Mouse (Mus musculus) gonadal fat pad, adult 2 months (tissue): ENCODE measurements around the gene Iars2. TPM values are rescaled to one million over a fixed set of nuclear protein-coding genes. Genes with fewer than 3 reads are reported as not detected.

ENCODE experiments used
- DNase-seq: peaks from one replicate; pipeline ENCODE4 v3.0.0-alpha.2; 2012; ENCODE audit warnings: low read depth
- polyA plus RNA-seq: library from polyadenylated mRNA; depleted of rRNA; stranded (reverse); fragments of >200 nt; gene quantifications from 2 replicates; pipeline ENCODE4 v1.2.3, GENCODE M21; 2012

Iars2 gene
- polyA plus RNA-seq, 1 experiment, result 31.5 TPM

DNA sequence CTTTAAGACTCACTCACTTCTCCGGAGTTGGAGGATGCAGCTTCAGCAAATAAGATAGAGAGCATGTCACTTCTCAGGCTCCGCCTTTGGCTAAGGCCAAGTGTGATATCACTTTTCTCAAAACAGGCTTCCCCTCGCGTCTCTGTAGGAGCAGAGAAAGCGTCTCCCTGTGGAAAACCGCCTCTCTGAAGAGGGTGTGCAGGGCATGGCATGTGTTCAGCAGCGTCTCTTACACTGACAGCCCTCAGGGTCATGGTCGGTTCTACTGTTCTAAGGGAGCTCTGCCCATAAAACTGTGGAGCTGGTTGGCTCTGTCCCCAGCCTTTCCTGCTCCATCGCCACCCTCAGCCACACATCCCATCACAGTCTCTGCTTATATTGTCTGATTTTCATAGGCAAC lies 49.9 kb downstream of the Iars2 start:
- no peak for DNase-seq

- no peak for DNase-seq
Measured at GRCm38 (mm10) chr1:185277022-185277421, 52.2 kb downstream of the Iars2 start.

DNA sequence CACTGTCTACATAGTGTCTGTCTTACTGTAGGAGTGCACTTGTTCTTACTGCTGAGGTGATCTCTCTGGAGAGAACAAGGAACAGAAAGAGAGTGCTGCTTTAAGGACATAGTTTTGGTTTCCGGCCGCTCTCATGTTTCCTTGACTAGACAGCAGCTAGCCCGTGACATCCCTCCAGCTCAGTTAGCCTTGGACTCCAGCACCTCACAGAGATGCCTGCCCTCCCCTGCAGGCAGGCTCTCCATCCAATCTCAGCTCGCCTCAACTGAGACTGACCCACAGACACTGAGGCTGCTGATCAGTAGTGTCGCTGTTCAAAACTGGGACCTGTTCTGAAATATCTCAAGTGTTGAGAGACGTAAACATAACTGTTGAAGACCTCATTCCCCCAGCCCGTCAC lies 53.2 kb downstream of the Iars2 start:
- DNase-seq, result no peak

DNA sequence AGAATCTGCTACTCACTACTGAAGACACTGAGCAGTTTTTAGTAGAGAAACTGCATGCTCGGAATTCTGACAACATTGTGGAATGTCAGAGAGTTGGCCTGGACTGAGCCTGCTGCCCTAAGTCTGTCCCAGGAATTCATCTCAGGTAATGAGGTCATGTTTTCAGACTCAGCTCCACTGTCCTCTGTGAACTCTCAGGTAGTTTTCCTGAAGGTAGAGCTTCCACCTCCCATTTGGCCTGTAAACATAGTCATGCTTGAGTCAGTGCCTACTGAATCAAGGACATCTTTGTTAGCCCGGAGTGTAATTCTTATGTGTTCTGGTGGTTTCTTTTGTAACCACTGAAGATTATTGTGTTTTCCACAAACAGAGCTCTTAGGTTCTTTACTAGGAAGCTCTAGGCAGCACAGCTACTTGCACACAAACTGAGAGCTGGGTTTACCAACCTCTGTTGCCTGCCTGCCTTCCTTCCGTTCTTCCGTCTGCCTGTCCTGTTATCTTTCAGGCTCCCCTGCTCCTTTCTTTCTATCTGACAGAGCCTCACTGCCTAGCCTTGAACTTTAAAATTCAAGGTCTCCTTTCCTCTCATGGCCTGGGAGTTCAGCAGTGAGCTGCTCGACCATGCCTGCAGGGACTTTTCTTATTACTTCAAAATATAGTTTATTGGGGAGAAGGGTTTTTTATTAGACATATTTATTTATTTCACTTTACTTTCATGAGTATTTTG lies 54.2 kb downstream of the Iars2 start:
- no peak for DNase-seq

DNA sequence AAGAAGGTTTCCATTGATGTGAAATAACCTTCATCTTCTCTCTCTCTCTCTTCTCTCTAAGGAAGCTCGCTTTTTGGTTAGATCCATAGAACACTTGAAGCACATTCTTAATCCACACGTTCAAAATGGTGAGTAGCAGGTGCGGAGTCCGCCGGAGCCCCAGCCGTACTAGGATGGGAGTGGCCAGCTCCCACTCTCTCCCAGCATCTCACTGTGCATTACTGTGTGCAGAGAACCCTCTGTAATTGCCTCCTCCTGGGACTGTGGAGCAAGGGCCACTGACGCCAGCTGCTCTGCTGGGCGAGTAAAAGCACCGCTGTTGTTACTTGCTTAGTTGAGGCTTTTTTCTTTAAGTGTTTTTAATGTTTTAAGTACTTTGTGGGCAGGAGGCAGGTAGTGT lies 57.8 kb downstream of the Iars2 start:
- no peak for DNase-seq

DNA sequence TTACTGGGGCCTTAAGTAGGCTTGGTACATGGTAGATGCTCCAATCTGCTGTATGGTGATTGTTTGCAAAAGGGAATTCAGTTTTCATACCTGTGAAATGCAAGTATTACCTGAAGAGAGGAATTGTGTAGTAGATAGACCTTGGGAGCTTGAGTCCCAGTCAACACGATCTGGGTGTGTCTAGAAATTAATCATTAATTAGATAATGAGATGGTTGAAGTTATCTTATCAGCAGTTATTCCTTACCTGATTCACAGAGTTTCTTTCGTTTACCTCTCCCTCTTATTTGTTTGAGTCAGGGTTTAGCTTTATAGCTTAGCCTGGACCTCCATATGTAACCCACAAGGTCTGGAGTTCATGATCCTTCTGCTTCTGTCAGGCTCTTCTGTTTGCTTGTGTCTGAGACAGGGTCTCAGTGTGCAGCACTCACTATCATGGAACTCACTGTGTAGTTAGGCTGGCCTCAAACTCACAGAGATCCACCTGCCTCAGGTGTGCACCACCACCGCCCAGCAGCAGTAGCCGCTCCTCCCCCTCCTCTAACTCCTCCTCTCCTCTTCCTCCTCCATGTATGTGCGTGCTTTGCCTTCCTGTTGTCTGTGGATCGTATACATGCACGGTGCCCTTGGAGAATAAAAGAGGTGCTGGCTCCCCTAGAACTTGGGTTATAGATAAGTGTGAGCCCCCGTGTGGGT lies 58.6 kb downstream of the Iars2 start:
- no peak for DNase-seq

- DNase-seq, result no peak
Measured at GRCm38 (mm10) chr1:185268675-185269074, 60.5 kb downstream of the Iars2 start.

DNA sequence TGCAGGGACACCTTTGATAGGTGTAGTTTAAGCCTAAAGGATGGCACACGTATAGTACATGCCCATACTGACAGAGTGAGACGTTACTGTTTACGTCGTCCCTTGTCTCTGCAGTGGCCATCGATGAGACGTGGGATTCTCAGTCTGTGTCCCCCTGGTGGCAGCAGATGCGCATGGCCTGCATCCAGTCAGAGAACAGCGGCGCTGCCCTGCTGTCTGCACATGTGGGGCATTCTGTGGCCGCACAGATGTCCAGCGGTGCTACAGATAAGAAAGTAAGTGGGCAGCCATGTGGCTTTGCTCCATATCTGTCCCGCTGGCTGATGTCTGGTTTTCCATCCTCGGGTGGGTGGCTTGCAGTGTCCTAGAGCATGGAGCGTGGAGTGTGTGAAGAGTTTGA lies 66.6 kb downstream of the Iars2 start:
- no peak for DNase-seq

DNA sequence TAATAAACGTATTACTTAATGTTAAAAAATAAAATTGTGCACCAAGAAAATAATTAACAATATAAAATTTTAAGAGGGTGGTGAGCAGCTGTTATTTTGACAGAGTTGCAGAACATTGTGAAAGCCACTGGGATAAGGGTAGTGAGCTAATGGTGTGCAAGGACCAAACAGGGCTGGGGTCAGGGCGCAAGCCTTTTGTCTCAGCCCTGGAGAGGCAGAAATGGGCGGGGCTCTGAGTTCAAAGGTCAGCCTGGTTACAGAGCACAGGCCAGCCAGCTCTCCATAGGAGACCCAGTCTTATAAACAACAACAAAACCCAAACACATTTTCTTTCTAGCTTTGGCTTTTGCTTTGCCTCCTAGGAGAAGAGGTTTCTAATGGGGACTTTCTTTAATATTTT lies 72.4 kb downstream of the Iars2 start:
- DNase-seq, result no peak

- no peak for DNase-seq
Measured at GRCm38 (mm10) chr1:185255336-185255735, 73.9 kb downstream of the Iars2 start.

DNA sequence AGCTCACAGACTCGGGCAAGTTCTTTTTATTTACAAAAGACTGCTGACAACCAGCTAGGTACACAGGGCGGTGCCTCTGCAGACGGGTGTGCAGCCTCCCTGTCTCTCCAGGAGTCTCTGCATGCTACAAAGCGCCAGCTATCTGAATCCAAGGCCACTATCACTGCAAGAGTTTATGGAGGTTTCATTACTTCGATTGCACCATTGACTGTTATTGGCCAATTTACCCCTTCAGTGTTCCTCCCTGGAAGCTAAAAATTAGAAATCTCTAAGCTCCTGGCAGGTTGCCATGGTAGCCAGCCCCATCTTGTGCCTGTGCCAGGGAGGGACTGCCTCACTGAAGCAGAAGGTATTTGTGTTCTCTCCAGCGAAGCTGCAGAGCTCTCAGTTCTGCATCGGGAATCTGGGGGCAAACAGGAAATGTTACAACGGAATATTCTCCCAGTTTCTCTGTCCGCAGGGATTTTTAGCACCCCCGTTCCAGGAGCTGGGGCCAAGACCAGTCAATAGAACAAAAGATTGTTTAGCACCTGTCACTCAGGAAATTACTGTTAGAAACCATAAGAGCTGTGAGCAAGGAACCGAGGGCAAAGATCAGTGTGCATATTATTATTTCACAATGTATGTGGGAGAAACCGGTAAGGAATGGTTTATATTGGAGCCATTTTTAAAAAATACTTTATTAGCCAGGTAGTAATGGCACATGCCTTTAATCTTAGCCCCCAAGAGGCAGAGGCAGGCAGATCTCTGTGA lies 75.9 kb downstream of the Iars2 start:
- peak; percentile 61 for DNase-seq

DNA sequence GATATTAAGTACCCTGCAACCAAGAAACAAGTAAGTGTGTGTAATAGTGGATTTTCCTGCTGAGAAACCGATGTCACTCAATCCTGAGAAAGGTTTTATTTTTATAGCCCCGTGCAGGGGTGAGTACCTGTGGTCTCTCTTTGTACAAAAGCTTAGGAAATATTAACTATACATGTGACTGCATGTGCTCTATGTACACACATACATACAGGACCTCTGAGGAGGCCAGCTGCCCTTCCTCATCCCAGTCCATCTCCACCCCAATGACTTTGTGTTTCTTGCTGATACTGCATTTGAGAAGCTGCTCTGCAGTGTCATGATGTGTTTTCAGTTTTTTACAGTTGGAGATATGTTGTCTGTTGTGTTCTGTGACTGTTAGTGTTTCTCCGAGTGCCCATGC lies 76.8 kb downstream of the Iars2 start:
- no peak for DNase-seq

- no peak for DNase-seq
Measured at GRCm38 (mm10) chr1:185248728-185249127, 80.5 kb downstream of the Iars2 start.

DNA sequence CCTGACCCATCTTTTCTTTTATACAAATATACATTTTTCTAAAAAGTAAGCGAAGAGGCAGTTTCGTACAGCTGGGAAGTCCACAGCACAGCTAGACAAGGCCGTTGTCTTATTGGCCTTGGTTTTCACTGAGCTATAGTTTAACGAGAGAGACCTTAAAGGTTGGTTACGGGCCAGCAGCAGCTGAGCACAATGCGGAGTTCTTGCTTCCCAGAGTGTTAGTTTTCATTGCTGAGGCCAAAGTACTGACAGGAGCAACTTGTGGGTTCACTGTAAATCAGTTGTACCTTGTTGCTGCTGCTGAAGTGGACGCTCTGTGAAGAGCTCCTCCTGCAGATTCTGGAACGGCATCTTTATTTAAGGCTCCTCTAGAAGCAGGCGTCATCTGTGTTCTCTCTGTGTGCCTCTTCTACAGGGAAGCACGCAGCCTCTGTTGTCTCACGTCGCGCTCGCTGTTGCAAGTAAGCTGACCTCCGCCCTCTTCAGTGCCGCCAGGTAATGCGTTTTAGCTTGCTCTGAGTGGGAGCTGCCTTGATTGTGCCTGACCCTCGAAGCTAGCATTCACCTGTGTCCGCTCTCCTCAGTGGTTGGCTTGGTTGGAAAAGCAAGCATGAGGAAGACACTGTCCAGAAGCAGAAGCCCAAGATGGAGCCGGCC lies 81.6 kb downstream of the Iars2 start:
- DNase-seq, result no peak

DNA sequence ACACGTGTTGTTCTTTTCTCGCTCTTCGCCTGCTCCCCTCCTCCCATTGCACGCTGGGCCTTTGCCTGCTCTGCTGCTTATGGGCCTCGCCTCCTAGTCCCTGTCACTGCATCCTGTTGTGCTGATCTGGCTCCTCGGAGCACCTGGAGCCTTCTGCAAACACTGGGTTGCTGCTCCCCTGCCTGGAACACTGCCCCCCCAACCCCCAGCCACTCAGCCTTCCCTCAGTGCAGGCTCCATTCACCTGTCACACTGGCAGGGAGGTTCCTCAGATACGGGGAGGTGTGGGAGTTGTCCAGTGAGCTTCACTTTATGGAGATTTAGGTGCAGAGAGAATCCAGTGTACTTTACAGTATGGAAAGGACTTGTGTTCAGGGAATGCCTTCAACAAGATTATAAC lies 83.7 kb downstream of the Iars2 start:
- no peak for DNase-seq

GRCm38 (mm10) chr1:185243013-185243412 lies 86.2 kb downstream of the Iars2 start:
- DNase-seq, result no peak

DNA sequence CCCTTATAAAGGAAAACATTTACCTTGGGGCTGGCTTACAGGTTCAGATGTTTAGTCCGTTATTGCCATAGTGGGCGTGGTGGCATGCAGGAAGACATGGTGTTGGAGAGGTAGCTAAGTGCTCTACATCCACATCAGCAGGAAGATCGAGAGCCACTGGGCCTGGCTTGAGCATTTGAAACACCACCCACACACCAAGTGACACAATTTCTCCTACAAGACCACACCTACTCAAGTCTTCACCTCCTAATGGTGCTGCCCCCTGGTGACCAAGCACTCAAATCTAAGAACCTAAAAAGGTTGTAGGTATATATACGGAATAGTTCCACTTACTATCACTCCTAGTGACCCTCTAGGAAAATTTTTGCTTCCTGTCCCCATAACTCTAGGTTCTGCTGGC lies 92.7 kb downstream of the Iars2 start:
- DNase-seq, result no peak

GRCm38 (mm10) chr1:185235837-185236236 lies 93.4 kb downstream of the Iars2 start:
- DNase-seq, result no peak
